Mouse (Mus musculus): ENCODE data around the gene Axdnd1.

- TF ChIP-seq CTCF (IDR thresholded peaks at IDR 0.05; ENCODE audit: low read depth) = no peak
- no peak for TF ChIP-seq EP300 (IDR thresholded peaks at IDR 0.05; ENCODE audit: low read depth)
Measured at GRCm38 (mm10) chr1:156449691-156450090, 28.7 kb upstream of the Axdnd1 start.

All from heart, postnatal 0 days (tissue).